Comparison of ENCODE assay signal across 11 mouse cellular contexts in genomic region chr11:90252366-90252765, GRCm38 (mm10). TPM values are rescaled to one million over a fixed set of nuclear protein-coding genes. Genes with fewer than 3 reads are reported as not detected.
A peak's percentile ranks its signal among the peaks of the same experiment; 100 is the strongest.
DNase-seq lines count a peak whose midpoint lies in the region; ATAC-seq and TF ChIP-seq lines count a peak whose summit lies in the region.
"Had no signal": no experiment of that assay in that cellular context is flagged by ENCODE, and none has a peak within 500 bp of the region (broad histone marks: within the 10 kb centered on the region; RNA-seq: fewer than 3 reads in every experiment).

No protein-coding gene starts in this region.

- TF ChIP-seq CTCF in lung, postnatal 0 days (IDR thresholded peaks at IDR 0.05): no peak

- peak overlapping the region; percentile 87 for H3K4me3 ChIP-seq in heart, embryonic 11.5 days (ENCODE audit: low read depth, low read length)
- no peak overlapping the region for H3K4me3 ChIP-seq in lung, postnatal 0 days (ENCODE audit: low read depth, low read length)
- peak overlapping the region; percentile 37 for H3K4me3 ChIP-seq in heart, embryonic 16.5 days (ENCODE audit: low read length)
- H3K4me3 ChIP-seq in myocyte: peak overlapping the region; percentile 55
- H3K4me3 ChIP-seq: midbrain, embryonic 12.5 days had no signal

- H3ac ChIP-seq in myocyte (ENCODE audit: control insufficient read depth, insufficient read length): no peak overlapping the region

- no peaks in the 10 kb centered on the region for H3K36me3 ChIP-seq in heart, embryonic 11.5 days (ENCODE audit: control insufficient read depth, insufficient read depth, low read length)
- no peaks in the 10 kb centered on the region for H3K36me3 ChIP-seq in lung, postnatal 0 days (ENCODE audit: insufficient read depth, low read length)
- no peaks in the 10 kb centered on the region for H3K36me3 ChIP-seq in heart, embryonic 16.5 days (ENCODE audit: control insufficient read depth, insufficient read depth)
- H3K36me3 ChIP-seq in myocyte (ENCODE audit: control insufficient read depth, insufficient read depth): no peaks in the 10 kb centered on the region
- H3K36me3 ChIP-seq: midbrain, embryonic 12.5 days had no signal

- H3K9me3 ChIP-seq in heart, embryonic 11.5 days (replicated peaks; ENCODE audit: control insufficient read depth, low read length): no peaks in the 10 kb centered on the region
- no peaks in the 10 kb centered on the region for H3K9me3 ChIP-seq in lung, postnatal 0 days (ENCODE audit: low read length)
- no peaks in the 10 kb centered on the region for H3K9me3 ChIP-seq in heart, embryonic 16.5 days (replicated peaks; ENCODE audit: control insufficient read depth, low read length)
- H3K9me3 ChIP-seq: midbrain, embryonic 12.5 days had no signal

- H3K4me2 ChIP-seq in heart, embryonic 11.5 days: peak overlapping the region; percentile 81
- peak overlapping the region; percentile 36 for H3K4me2 ChIP-seq in lung, postnatal 0 days (replicated peaks; ENCODE audit: low read depth, low read length)
- peak overlapping the region; percentile 83 for H3K4me2 ChIP-seq in heart, embryonic 16.5 days (ENCODE audit: low read depth, low read length)
- peak overlapping the region; percentile 94 for H3K4me2 ChIP-seq in myocyte (ENCODE audit: low read depth)
- H3K4me2 ChIP-seq: midbrain, embryonic 12.5 days had no signal

- no peak for TF ChIP-seq EP300 in lung, postnatal 0 days (IDR thresholded peaks at IDR 0.05)

- WGBS in heart, embryonic 11.5 days (ENCODE audit: insufficient replicate concordance): 39% methylated on average over 8 of the region's 8 CpGs
- 44% methylated on average over 8 of the region's 8 CpGs for WGBS in lung, postnatal 0 days
- WGBS in heart, embryonic 16.5 days: 26% methylated on average over 8 of the region's 8 CpGs

- intact Hi-C loops in heart, postnatal 10 days (cut with DNase I): loop anchor here (5.0 kb wide), 1 partner anchor 215 kb away; no protein-coding TSS in a partner anchor

- H3K9ac ChIP-seq in heart, embryonic 11.5 days (ENCODE audit: low read depth, low read length): peak overlapping the region; percentile 62
- no peak overlapping the region for H3K9ac ChIP-seq in lung, postnatal 0 days (replicated peaks; ENCODE audit: low read depth)
- peak overlapping the region; percentile 99 for H3K9ac ChIP-seq in heart, embryonic 16.5 days (ENCODE audit: low read length)
- H3K9ac ChIP-seq: midbrain, embryonic 12.5 days had no signal

- no peak for TF ChIP-seq POLR2A in myocyte (IDR thresholded peaks at IDR 0.05; ENCODE audit: insufficient read length, low read depth)

- peak overlapping the region; percentile 73 for H3K27ac ChIP-seq in heart, embryonic 11.5 days (ENCODE audit: low read depth, low read length)
- H3K27ac ChIP-seq in lung, postnatal 0 days (ENCODE audit: low read length): peak overlapping the region; percentile 27; the same call in 1 of the 2 replicates
- peak overlapping the region; percentile 89 for H3K27ac ChIP-seq in heart, embryonic 16.5 days (ENCODE audit: low read length)
- H3K27ac ChIP-seq: midbrain, embryonic 12.5 days had no signal

- H3K4me1 ChIP-seq in heart, embryonic 11.5 days (ENCODE audit: control insufficient read depth, insufficient read depth, low read length): peaks cover 46% of the 10 kb centered on the region
- H3K4me1 ChIP-seq in lung, postnatal 0 days (ENCODE audit: insufficient read depth, low read depth, low read length): peaks cover 20% of the 10 kb centered on the region
- peaks cover 52% of the 10 kb centered on the region for H3K4me1 ChIP-seq in heart, embryonic 16.5 days (ENCODE audit: control insufficient read depth, insufficient read depth, low read length)

- H3K79me2 ChIP-seq in myocyte (ENCODE audit: control insufficient read depth, insufficient read depth): peaks cover 79% of the 10 kb centered on the region

- no peak for ATAC-seq in heart, embryonic 11.5 days (replicated peaks; ENCODE audit: insufficient number of reproducible peaks, low FRiP score, low TSS enrichment)
- no peak for ATAC-seq in lung, postnatal 0 days
- ATAC-seq in heart, embryonic 16.5 days (replicated peaks; ENCODE audit: extremely low read depth, insufficient read depth, low FRiP score): no peak

- no peak for DNase-seq in heart, postnatal 10 days
- peak; percentile 24 for DNase-seq in lung, postnatal 0 days (ENCODE audit: low spot score)
- DNase-seq in lung, adult 18-20 months: no peak
- DNase-seq in kidney, postnatal 14 days: no peak
- DNase-seq: embryo, embryonic 11 days; kidney, adult 8-10 months; thymus, postnatal 36 days had no signal

- no peaks in the 10 kb centered on the region for H3K27me3 ChIP-seq in heart, embryonic 11.5 days (ENCODE audit: control insufficient read depth, insufficient read depth, low read length)
- no peaks in the 10 kb centered on the region for H3K27me3 ChIP-seq in lung, postnatal 0 days (replicated peaks; ENCODE audit: insufficient read depth, low read length)
- no peaks in the 10 kb centered on the region for H3K27me3 ChIP-seq in heart, embryonic 16.5 days (ENCODE audit: control insufficient read depth, insufficient read depth, low read length)
- no peaks in the 10 kb centered on the region for H3K27me3 ChIP-seq in myocyte (ENCODE audit: control insufficient read depth, insufficient read depth, insufficient read length)
- H3K27me3 ChIP-seq: midbrain, embryonic 12.5 days had no signal

TF ChIP-seq in myocyte, 11 proteins besides CTCF, POLR2A, EP300 and RAD21:
- no peak for TF ChIP-seq POLR2AphosphoS2 (IDR thresholded peaks at IDR 0.05; ENCODE audit: insufficient read length, low read depth)
- no peak for TF ChIP-seq MAX (IDR thresholded peaks at IDR 0.05; ENCODE audit: low read depth)
- no peak for TF ChIP-seq TCF3 (IDR thresholded peaks at IDR 0.05; ENCODE audit: insufficient read length, low read depth)
- TF ChIP-seq SRF (IDR thresholded peaks at IDR 0.05; ENCODE audit: control insufficient read depth, insufficient read length, low read depth): no peak
- TF ChIP-seq TCF12 (IDR thresholded peaks at IDR 0.05; ENCODE audit: insufficient read depth, poor library complexity, severe bottlenecking): no peak
- TF ChIP-seq REST (IDR thresholded peaks at IDR 0.05; ENCODE audit: insufficient read depth, insufficient read length): no peak
- no peak for TF ChIP-seq E2F4 (IDR thresholded peaks at IDR 0.05; ENCODE audit: insufficient read depth)
- no peak for TF ChIP-seq USF1 (IDR thresholded peaks at IDR 0.05; ENCODE audit: low read depth)
- no peak for TF ChIP-seq MYOD1 (IDR thresholded peaks at IDR 0.05; ENCODE audit: control insufficient read depth in 1 of 3, insufficient read length in 2 of 3, low read depth in 2 of 3)
- TF ChIP-seq MYOG (IDR thresholded peaks at IDR 0.05; ENCODE audit: control insufficient read depth in 1 of 3, insufficient read depth in 1 of 3, insufficient read length in 2 of 3, low read depth in 2 of 3): no peak
- TF ChIP-seq CEBPB (IDR thresholded peaks at IDR 0.05; ENCODE audit: insufficient read depth, poor library complexity, severe bottlenecking): no peak

RNA-seq across cellular contexts. Expression of gene Mmd, which starts 3.1 kb away (rescaled TPM):
- 76.1 and 93.0 TPM in 2 replicates for polyA plus RNA-seq in heart, embryonic 11.5 days (2014; fragmentation: Nextera tagmentation; extraction: Ambion mirVana)
- 10 to 100 TPM; 43.2 to 63.5 TPM for total RNA-seq in heart, postnatal 10 days (2021)
- 32.5 and 35.8 TPM in 2 replicates for polyA plus RNA-seq in lung, postnatal 0 days (2015; fragmentation: Nextera tagmentation; extraction: Ambion mirVana)
- polyA plus RNA-seq in heart, embryonic 16.5 days (2015; fragmentation: Nextera tagmentation; extraction: Ambion mirVana): 77.0 and 80.2 TPM in 2 replicates
- polyA plus RNA-seq in myocyte (2012; fragmentation: generic; extraction: Trizol): 36.0 TPM

Comparison
In these comparisons a context has a peak if more than half of its experiments do, and no peak if none do; other contexts are left out.
1. H3K27ac ChIP-seq: peak in every context shown above with its lines; median percentile 89 in heart, embryonic 16.5 days; 73 in heart, embryonic 11.5 days; 27 in lung, postnatal 0 days.
2. H3K4me2 ChIP-seq: peak in every context shown above with its lines; median percentile 94 in myocyte; 83 in heart, embryonic 16.5 days; 81 in heart, embryonic 11.5 days; 36 in lung, postnatal 0 days.